Mouse (Mus musculus): ENCODE measurements around the gene Nqo1. TPM values are rescaled to one million over a fixed set of nuclear protein-coding genes. Genes with fewer than 3 reads are reported as not detected.
A peak's percentile ranks its signal among the peaks of the same experiment; 100 is the strongest.

Gene Nqo1
- polyA plus RNA-seq, 1 experiment from 2014 or later: 7.7 TPM

DNA sequence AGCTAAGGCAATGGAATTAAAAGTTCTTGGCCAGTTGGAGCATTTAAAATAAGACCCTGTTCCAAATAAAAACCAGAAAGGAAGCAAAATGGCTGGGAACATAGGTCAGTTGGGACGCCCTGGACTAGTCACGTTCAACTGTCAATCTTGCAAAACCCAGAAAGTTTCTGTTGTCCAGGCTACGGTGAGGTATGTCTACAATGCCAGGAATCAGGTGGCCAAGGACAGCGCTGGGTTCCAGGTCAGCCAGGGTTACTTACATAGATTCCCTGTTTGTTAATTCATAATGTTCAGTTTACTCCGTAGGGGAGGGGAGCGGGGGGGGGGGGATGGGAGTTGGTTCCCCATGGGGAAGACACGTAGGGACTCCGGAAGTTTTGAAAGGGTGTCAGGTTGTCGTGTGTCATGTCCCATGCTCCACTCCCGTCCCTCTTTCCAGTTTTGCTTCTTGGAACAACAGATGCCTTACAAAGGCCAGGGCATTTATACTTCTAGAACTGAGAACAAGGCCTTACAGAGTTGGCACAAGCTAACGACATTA is 32.5 kb upstream of the Nqo1 start:
- Histone ChIP-seq H3K4me3 (peak overlapping the region; percentile 90), H3K27ac (peak overlapping the region; percentile 93), H3K4me1 (peaks cover 18% of the 10 kb centered on the region), H3K9me3 (no peaks in the 10 kb centered on the region), H3K36me3 (replicated peaks) (no peaks in the 10 kb centered on the region), H3K27me3 (ENCODE audit: poor library complexity, severe bottlenecking) (no peaks in the 10 kb centered on the region)
- WGBS: 25% methylated on average over 11 of the region's 11 CpGs
- no peak for DNase-seq (ENCODE audit: extremely low spot score, low spot score)

DNA sequence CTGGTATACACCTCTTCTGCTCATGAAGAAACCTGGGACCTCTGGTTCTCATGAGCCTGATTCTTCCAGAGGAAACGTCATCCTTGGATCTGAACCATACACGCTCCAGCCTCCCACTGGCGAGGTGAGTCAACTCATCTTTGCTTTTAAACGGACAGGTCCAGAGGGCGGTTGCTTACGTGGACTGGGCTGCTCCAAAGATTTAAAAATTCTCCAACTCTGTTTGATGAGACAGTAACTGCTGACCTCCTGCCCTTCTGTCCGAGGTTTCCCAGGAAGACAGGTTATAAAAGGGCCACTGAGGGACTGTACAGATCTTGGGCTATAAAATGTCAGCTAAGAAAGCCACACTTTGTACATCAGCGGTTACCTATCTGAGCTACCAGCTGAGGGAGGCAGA is 27.8 kb upstream of the Nqo1 start:
- no peak for DNase-seq (ENCODE audit: extremely low spot score, low spot score)
- Histone ChIP-seq H3K27ac (no peak overlapping the region), H3K4me3 (no peak overlapping the region), H3K9me3 (no peaks in the 10 kb centered on the region), H3K36me3 (replicated peaks) (no peaks in the 10 kb centered on the region), H3K4me1 (peaks cover 5% of the 10 kb centered on the region), H3K27me3 (ENCODE audit: poor library complexity, severe bottlenecking) (no peaks in the 10 kb centered on the region)
- 83% methylated on average over 8 of the region's 8 CpGs for WGBS

DNA sequence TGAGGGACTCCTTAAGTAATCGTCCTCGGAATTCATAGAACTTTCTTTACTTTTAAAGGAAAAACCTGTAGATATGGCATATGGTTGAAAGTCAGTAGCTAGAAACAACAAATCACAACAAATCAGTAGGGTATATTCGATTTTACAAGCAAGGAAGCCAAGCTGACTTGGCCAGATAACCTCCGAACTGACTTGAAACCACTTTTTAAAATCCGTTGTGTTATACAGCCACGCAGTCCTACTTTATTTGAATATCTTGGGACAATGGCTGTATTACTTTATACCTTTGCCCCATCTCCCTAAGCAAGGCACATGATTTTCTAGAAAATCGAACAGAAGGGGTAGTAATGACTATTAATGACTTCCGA is 22.2 kb upstream of the Nqo1 start:
- Histone ChIP-seq H3K4me3 (peak overlapping the region; percentile 89), H3K9me3 (no peaks in the 10 kb centered on the region), H3K27ac (peak overlapping the region; percentile 94; the same call in 1 of the 2 replicates), H3K36me3 (replicated peaks) (peaks cover 33% of the 10 kb centered on the region), H3K4me1 (peaks cover 16% of the 10 kb centered on the region), H3K27me3 (ENCODE audit: poor library complexity, severe bottlenecking) (no peaks in the 10 kb centered on the region)
- WGBS: 48% methylated on average over 8 of the region's 8 CpGs
- DNase-seq (ENCODE audit: extremely low spot score, low spot score): no peak

DNA sequence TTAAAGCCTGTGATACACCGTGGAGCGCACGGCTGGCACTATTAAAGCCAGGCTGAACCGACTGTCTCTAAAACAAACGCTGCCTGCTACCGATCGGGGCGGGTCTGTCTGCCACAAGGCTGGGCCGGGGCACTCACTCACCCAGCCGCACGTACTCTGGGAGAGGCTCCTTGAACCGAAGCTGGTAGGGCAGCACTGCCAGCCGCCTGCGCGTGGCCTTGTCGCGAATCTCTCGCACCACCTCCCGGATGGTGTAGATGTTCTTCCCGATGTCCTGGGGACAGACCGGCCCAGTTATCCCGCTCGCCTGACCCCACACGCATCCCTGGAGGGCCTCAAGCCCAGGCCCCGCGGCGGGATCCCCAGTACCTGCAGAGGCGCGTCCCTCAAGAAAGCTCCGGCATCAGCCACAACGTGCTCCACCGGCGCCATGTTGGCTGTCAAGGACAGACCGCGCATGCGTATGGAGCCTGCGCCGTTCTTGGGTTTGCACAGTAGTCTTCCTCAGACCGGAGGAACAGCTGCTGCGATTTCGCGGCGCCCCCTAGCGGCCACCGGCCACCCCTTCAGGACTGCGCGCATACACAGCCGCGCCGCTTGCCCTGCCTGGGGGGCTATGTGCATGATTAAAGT is 21.7 kb upstream of the Nqo1 start, which contains the start of gene Nob1:
Gene Nob1, minus strand, starts transcription at position 455 of the 633 bp plus-strand sequence.
- under 1% methylated on average over 50 of the region's 50 CpGs for WGBS
- H3K27ac ChIP-seq: peak within 1 kb of the TSS; percentile 94

DNA sequence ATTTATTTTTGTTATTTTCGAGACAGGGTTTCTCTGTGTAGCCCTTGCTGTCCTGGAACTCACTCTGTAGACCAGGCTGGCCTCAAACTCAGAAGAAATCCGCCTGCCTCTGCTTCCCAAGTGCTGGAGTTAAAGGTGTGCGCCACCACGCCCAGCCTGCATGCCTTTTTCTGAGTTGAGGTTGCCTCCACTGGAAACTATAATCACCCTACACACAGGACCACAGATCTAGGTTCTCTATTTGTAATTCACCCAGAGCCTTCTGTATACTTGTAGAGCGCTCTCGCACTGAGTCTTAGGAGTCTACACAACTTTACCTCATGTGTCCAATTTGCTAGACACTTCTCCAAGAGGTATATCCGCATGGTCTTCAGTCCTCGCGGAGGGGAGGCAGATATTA is 21.2 kb upstream of the Nqo1 start:
- 32% methylated on average over 9 of the region's 9 CpGs for WGBS
- peaks cover 44% of the 10 kb centered on the region for H3K36me3 ChIP-seq (replicated peaks)
- H3K27ac ChIP-seq: peak overlapping the region; percentile 94
- DNase-seq (ENCODE audit: extremely low spot score, low spot score): no peak
- peaks cover 16% of the 10 kb centered on the region for H3K4me1 ChIP-seq
- H3K9me3 ChIP-seq: no peaks in the 10 kb centered on the region
- H3K27me3 ChIP-seq (ENCODE audit: poor library complexity, severe bottlenecking): no peaks in the 10 kb centered on the region
- peak overlapping the region; percentile 89 for H3K4me3 ChIP-seq

More for the DNA sequence above, 21.7 kb upstream of the Nqo1 start, which contains the start of gene Nob1:
- no peaks in the 10 kb centered on the region for H3K9me3 ChIP-seq
- peaks cover 38% of the 10 kb centered on the region for H3K36me3 ChIP-seq (replicated peaks)
- no peaks in the 10 kb centered on the region for H3K27me3 ChIP-seq (ENCODE audit: poor library complexity, severe bottlenecking)
- H3K4me3 ChIP-seq: peak within 1 kb of the TSS; percentile 89
- H3K4me1 ChIP-seq: peaks cover 16% of the 10 kb centered on the region
- DNase-seq (ENCODE audit: extremely low spot score, low spot score): peak; percentile 98

DNA sequence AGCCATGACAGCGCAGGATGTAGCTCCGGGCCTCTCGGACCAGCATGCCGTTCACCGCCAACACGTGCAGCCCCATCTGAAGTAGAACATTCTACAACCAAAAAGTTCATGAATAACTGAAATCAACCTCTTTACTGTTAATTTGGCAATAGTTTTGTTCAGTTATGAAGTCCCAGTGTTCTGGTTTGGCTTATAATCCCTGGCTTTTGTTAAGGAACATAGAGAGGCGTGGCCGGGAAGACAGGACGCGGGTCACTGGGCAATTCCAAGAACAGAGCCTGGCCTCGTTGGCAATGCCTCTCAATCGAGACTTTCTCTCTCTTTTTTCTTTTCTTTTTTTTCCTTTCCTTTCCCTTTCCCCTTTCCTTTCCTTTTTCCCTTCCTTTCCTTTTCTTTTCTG is 14.0 kb upstream of the Nqo1 start:
- WGBS: 90% methylated on average over 12 of the region's 12 CpGs
- Histone ChIP-seq H3K36me3 (replicated peaks) (peaks cover 100% of the 10 kb centered on the region), H3K27me3 (ENCODE audit: poor library complexity, severe bottlenecking) (no peaks in the 10 kb centered on the region), H3K4me1 (no peaks in the 10 kb centered on the region), H3K4me3 (no peak overlapping the region), H3K27ac (no peak overlapping the region), H3K9me3 (no peaks in the 10 kb centered on the region)
- DNase-seq (ENCODE audit: extremely low spot score, low spot score): no peak

DNA sequence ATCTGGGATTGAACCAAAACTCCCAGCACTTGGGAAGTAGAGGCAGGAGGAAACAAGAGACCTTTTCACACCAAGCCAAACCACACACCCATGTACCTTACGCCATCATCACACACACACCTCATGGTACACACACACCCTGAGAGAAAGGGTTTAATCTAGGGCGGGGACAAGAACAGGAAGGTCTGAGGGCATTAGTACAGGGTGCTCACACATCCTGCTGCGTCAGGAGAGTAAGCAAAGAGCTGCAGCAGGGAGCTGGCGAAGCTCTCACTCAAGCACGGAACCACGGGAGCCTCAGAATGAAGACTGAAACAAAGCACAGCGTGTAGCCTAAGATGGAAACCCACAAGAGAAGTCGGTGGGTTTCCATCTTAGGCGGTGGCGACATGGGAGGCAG is 10.9 kb upstream of the Nqo1 start:
- no peak for DNase-seq (ENCODE audit: extremely low spot score, low spot score)
- no peaks in the 10 kb centered on the region for H3K9me3 ChIP-seq
- H3K36me3 ChIP-seq (replicated peaks): peaks cover 100% of the 10 kb centered on the region
- H3K27me3 ChIP-seq (ENCODE audit: poor library complexity, severe bottlenecking): no peaks in the 10 kb centered on the region
- no peak overlapping the region for H3K4me3 ChIP-seq
- no peak overlapping the region for H3K27ac ChIP-seq
- 93% methylated on average over 10 of the region's 10 CpGs for WGBS
- no peaks in the 10 kb centered on the region for H3K4me1 ChIP-seq

DNA sequence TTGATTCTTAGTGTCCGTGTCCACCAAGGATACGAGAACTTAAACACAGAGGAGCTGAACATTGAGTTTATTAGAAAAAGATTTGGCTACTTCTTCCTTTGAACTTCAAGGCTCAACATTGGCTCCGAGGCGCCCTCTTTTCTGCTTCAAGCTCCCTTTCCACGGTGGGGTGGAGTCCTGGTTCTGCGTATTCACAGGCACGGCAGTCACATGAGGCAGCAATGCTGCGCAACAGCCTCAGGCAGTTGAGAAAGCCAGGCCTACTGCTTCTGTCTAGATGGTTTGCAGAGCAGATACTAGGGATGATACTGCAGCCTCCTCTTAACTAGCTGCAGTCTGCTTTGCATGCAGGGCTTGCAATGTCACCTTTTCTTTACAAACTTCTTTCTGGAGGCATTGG is 9.5 kb upstream of the Nqo1 start:
- Histone ChIP-seq H3K36me3 (replicated peaks) (peaks cover 97% of the 10 kb centered on the region), H3K27me3 (ENCODE audit: poor library complexity, severe bottlenecking) (no peaks in the 10 kb centered on the region), H3K9me3 (no peaks in the 10 kb centered on the region), H3K4me1 (peaks cover 6% of the 10 kb centered on the region), H3K27ac (no peak overlapping the region), H3K4me3 (no peak overlapping the region)
- DNase-seq (ENCODE audit: extremely low spot score, low spot score): no peak
- 93% methylated on average over 8 of the region's 8 CpGs for WGBS

DNA sequence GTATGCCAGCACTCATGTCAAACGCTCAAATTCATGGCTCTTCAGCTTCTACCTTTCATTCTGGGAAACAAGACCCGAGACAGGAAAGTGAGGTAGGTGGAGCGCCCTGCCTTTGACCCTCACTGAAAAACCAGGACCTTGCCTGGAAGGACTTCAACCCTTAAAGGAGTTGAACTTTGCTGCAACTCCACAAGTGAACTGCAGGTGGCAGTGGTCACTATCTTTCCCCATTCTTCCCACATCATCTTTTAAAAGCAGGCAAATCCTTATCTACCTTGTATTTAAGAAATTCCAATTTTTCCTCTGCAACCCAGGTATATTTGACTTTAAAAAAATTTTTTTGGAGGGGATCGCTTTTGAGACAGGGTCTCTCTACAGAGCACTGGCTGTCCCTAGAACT is 8.4 kb upstream of the Nqo1 start:
- peaks cover 92% of the 10 kb centered on the region for H3K36me3 ChIP-seq (replicated peaks)
- no peak for DNase-seq (ENCODE audit: extremely low spot score, low spot score)
- WGBS: 73% methylated on average over 4 of the region's 4 CpGs

DNA sequence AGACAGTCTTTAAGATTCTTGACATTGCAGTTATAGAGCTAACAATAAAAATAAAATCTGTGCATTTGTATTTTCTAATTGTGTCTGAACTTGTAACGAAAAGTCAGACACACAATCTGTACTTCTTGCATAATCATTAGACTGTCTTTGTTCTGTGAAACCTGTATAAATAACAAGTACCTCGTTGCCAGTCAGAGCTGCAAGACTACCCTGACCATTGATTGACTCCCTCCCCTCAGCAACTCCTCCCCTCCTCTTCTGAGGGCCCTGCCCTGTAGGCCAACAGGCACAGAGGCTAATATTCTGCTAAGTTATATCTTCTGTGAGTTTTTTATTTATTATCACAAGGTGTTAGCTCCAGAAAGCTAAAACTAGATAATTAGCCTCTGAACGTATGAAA is 2.9 kb upstream of the Nqo1 start:
- peaks cover 42% of the 10 kb centered on the region for H3K4me1 ChIP-seq
- 76% methylated on average over 3 of the region's 3 CpGs for WGBS
- no peaks in the 10 kb centered on the region for H3K27me3 ChIP-seq (ENCODE audit: poor library complexity, severe bottlenecking)
- H3K27ac ChIP-seq: no peak overlapping the region
- no peak for DNase-seq (ENCODE audit: extremely low spot score, low spot score)
- H3K36me3 ChIP-seq (replicated peaks): peaks cover 37% of the 10 kb centered on the region
- H3K4me3 ChIP-seq: no peak overlapping the region
- H3K9me3 ChIP-seq: no peaks in the 10 kb centered on the region

More for the DNA sequence above, 8.4 kb upstream of the Nqo1 start:
- no peaks in the 10 kb centered on the region for H3K9me3 ChIP-seq
- peaks cover 17% of the 10 kb centered on the region for H3K4me1 ChIP-seq
- H3K4me3 ChIP-seq: no peak overlapping the region
- H3K27me3 ChIP-seq (ENCODE audit: poor library complexity, severe bottlenecking): no peaks in the 10 kb centered on the region
- no peak overlapping the region for H3K27ac ChIP-seq

DNA sequence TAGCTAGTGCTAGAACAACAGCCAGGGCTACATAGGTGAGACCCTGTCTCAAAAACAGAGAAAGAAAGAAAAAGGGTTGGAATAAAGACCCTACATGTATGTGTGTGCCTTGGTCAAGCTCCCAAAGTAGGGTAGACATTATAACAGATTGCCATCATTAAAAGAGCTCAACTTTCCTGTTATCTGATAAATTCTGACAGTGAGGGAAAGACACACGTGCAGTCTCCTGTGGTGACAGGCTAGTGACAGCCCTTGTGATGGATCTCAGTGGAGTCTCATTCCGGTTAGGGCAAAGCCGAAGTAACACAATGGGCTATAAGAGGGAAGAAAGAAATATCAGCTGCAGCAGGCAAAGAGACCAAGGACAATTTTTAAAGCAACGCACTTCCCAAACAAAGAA is 1.1 kb upstream of the Nqo1 start:
- Histone ChIP-seq H3K27ac (peak overlapping the region; percentile 78), H3K4me1 (peaks cover 42% of the 10 kb centered on the region), H3K36me3 (replicated peaks) (peaks cover 18% of the 10 kb centered on the region), H3K4me3 (0 out of 2 replicates have a peak overlapping the region, but pooled peaks have one; percentile 49), H3K9me3 (no peaks in the 10 kb centered on the region), H3K27me3 (ENCODE audit: poor library complexity, severe bottlenecking) (no peaks in the 10 kb centered on the region)
- no peak for DNase-seq (ENCODE audit: extremely low spot score, low spot score)
- 90% methylated on average over 4 of the region's 4 CpGs for WGBS

DNA sequence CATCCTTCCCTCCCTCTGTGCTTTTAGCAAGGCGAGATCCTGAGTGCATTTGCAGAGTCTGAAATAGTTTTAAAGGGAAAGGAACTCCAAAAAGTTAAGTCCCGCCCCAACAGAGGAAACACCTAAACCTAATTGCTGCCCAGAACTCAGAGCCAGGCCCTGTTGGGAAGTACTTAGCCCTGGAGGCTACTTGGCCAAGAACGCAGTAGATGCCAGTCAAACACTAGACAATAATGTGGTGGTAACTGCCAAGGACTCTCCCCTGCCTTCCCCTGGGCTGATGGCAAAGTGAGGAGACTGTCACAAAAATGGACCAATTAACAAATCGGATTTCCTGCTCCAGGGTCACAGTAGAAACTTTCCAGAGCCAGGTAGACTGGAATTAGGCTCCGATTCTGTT is 1.1 kb downstream of the Nqo1 start:
- DNase-seq (ENCODE audit: extremely low spot score, low spot score): no peak
- WGBS: 82% methylated on average over 5 of the region's 5 CpGs
- Histone ChIP-seq H3K27ac (no peak overlapping the region), H3K4me1 (peaks cover 39% of the 10 kb centered on the region), H3K9me3 (no peaks in the 10 kb centered on the region), H3K36me3 (replicated peaks) (0 out of 2 replicates have a peak, but pooled peaks cover 3% of the 10 kb centered on the region), H3K4me3 (no peak overlapping the region), H3K27me3 (ENCODE audit: poor library complexity, severe bottlenecking) (no peaks in the 10 kb centered on the region)

DNA sequence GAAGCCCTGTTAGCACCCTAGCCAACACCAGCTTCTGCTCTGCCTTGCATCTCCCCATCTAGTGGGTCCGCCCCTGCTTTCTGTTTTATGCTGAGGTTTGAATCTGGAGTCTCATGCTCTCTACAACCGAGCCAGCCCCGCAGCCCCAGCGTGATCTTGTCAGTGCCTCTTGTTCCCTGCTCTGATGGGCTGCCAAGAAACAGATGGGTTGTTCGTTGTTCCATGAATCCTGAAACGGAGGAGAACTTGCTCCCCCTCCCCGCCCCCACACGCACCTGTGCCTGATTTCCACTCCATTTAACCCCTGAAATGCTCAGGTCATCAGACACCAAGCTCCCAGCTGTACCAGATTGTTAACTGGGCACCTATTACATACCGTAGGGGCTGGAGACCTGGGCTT is 3.5 kb downstream of the Nqo1 start:
- Histone ChIP-seq H3K27ac (no peak overlapping the region; the same call in 1 of the 2 replicates), H3K27me3 (ENCODE audit: poor library complexity, severe bottlenecking) (no peaks in the 10 kb centered on the region), H3K4me1 (peaks cover 37% of the 10 kb centered on the region), H3K4me3 (no peak overlapping the region), H3K36me3 (replicated peaks) (no peaks in the 10 kb centered on the region), H3K9me3 (no peaks in the 10 kb centered on the region)
- 51% methylated on average over 9 of the region's 9 CpGs for WGBS
- DNase-seq (ENCODE audit: extremely low spot score, low spot score): no peak
